Mouse (Mus musculus) neural tube, embryonic 15.5 days (tissue): Measurements from ENCODE around the gene Bmpr2. TPM values are rescaled to one million over a fixed set of nuclear protein-coding genes. Genes with fewer than 3 reads are reported as not detected.

ENCODE experiments used
- ATAC-seq: fragments of 200-750 bp; cut with Nextera tagmentation; 2 replicates; pipeline ENCODE4 v1.8.0; 2017; ENCODE audit warnings: mild to moderate bottlenecking, moderate TSS enrichment, moderate library complexity; ENCODE audit not compliant: low FRiP score
- H3K27ac ChIP-seq: fragments of 300-500 bp; sonication (generic); replicated peaks from 2 replicates; pipeline ENCODE4 v1.5.1; 2015; ENCODE audit warnings: mild to moderate bottlenecking, inconsistent platforms
- H3K27me3 ChIP-seq: fragments of 300-500 bp; sonication (generic); replicated peaks from 2 replicates; pipeline ENCODE4 v1.6.1; 2015; ENCODE audit warnings: inconsistent platforms
- H3K36me3 ChIP-seq: fragments of 300-500 bp; sonication (generic); 2 replicates; pipeline ENCODE4 v1.6.1; 2015; ENCODE audit warnings: inconsistent platforms
- H3K4me1 ChIP-seq: fragments of 300-500 bp; sonication (generic); 2 replicates; pipeline ENCODE4 v1.6.1; 2015; ENCODE audit warnings: inconsistent platforms
- H3K4me2 ChIP-seq: fragments of 300-500 bp; sonication (generic); 2 replicates; pipeline ENCODE4 v1.6.1; 2015; ENCODE audit warnings: inconsistent platforms, mild to moderate bottlenecking, moderate library complexity
- H3K4me3 ChIP-seq: fragments of 300-500 bp; sonication (generic); replicated peaks from 2 replicates; pipeline ENCODE4 v1.5.1; 2015; ENCODE audit warnings: mild to moderate bottlenecking, inconsistent platforms
- H3K9ac ChIP-seq: fragments of 300-500 bp; sonication (generic); replicated peaks from 2 replicates; pipeline ENCODE4 v1.6.1; 2015; ENCODE audit warnings: mild to moderate bottlenecking, inconsistent platforms
- H3K9me3 ChIP-seq: fragments of 300-500 bp; sonication (generic); replicated peaks from 2 replicates; pipeline ENCODE4 v1.6.1; 2016; ENCODE audit warnings: inconsistent platforms
- WGBS: fragments of 180-500 bp; shearing (Covaris S2); methylation state at CpG from one replicate; pipeline ENCODE4 v1.1.7; 2015; ENCODE audit warnings: mixed read lengths; 5-methylcytosine and 5-hydroxymethylcytosine counted together
- polyA plus RNA-seq: library from polyadenylated mRNA; unstranded; fragments of >200 nt; fragmentation: Nextera tagmentation; extraction: Ambion mirVana; gene quantifications from 2 replicates; pipeline ENCODE4 v1.2.1, GENCODE M21; 2015

Gene Bmpr2
- polyA plus RNA-seq, 1 experiment from 2014 or later, result 10.5 TPM

GRCm38 (mm10) chr1:59904630-59905295 lies 141.6 kb downstream of the Bmpr2 start:
- H3K9ac ChIP-seq, result no peak overlapping the region
- no peaks in the 10 kb centered on the region for H3K36me3 ChIP-seq
- no peak overlapping the region for H3K4me2 ChIP-seq
- no peak for ATAC-seq
- 94% methylated on average over 6 of the region's 6 CpGs for WGBS
- no peaks in the 10 kb centered on the region for H3K9me3 ChIP-seq
- H3K27ac ChIP-seq, result no peak overlapping the region
- no peaks in the 10 kb centered on the region for H3K4me1 ChIP-seq
- no peaks in the 10 kb centered on the region for H3K27me3 ChIP-seq
- H3K4me3 ChIP-seq, result no peak overlapping the region

GRCm38 (mm10) chr1:59905916-59906315 lies 142.7 kb downstream of the Bmpr2 start:
- no peak overlapping the region for H3K9ac ChIP-seq
- ATAC-seq, result no peak
- H3K4me2 ChIP-seq, result no peak overlapping the region
- H3K36me3 ChIP-seq, result no peaks in the 10 kb centered on the region
- 93% methylated on average over 2 of the region's 2 CpGs for WGBS
- H3K4me3 ChIP-seq, result no peak overlapping the region
- H3K9me3 ChIP-seq, result no peaks in the 10 kb centered on the region
- no peaks in the 10 kb centered on the region for H3K27me3 ChIP-seq
- no peak overlapping the region for H3K27ac ChIP-seq
- H3K4me1 ChIP-seq, result no peaks in the 10 kb centered on the region

GRCm38 (mm10) chr1:59906819-59907521 lies 143.8 kb downstream of the Bmpr2 start:
- H3K27ac ChIP-seq, result no peak overlapping the region
- H3K9me3 ChIP-seq, result no peaks in the 10 kb centered on the region
- H3K4me3 ChIP-seq, result no peak overlapping the region
- no peak overlapping the region for H3K4me2 ChIP-seq
- no peak for ATAC-seq
- H3K27me3 ChIP-seq, result no peaks in the 10 kb centered on the region
- no peak overlapping the region for H3K9ac ChIP-seq
- H3K4me1 ChIP-seq, result no peaks in the 10 kb centered on the region; the same call in 1 of the 2 replicates
- 83% methylated on average over 13 of the region's 13 CpGs for WGBS
- no peaks in the 10 kb centered on the region for H3K36me3 ChIP-seq

- H3K36me3 ChIP-seq, result no peaks in the 10 kb centered on the region
- no peaks in the 10 kb centered on the region for H3K9me3 ChIP-seq
- no peak for ATAC-seq
- no peaks in the 10 kb centered on the region; the same call in 1 of the 2 replicates for H3K4me1 ChIP-seq
- no peak overlapping the region for H3K27ac ChIP-seq
- no peak overlapping the region for H3K4me2 ChIP-seq
- H3K9ac ChIP-seq, result no peak overlapping the region
- no peak overlapping the region for H3K4me3 ChIP-seq
- H3K27me3 ChIP-seq, result no peaks in the 10 kb centered on the region
- WGBS, result 34% methylated on average over 2 of the region's 2 CpGs
Measured at GRCm38 (mm10) chr1:59907700-59908099, 144.5 kb downstream of the Bmpr2 start.

- no peak for ATAC-seq
- H3K4me1 ChIP-seq, result peaks cover 22% of the 10 kb centered on the region
- 90% methylated on average over 1 of the region's 1 CpGs for WGBS
Measured at GRCm38 (mm10) chr1:59910941-59911340, 147.7 kb downstream of the Bmpr2 start.

GRCm38 (mm10) chr1:59912413-59913157 lies 149.4 kb downstream of the Bmpr2 start, which contains the start of gene Fam117b:
Gene Fam117b (plus strand): TSS chr1:59913006.
- Histone ChIP-seq H3K27me3 (no peaks in the 10 kb centered on the region), H3K36me3 (no peaks in the 10 kb centered on the region), H3K27ac (peak within 1 kb of the TSS; percentile 98), H3K4me2 (peak within 1 kb of the TSS; percentile 72), H3K4me3 (peak within 1 kb of the TSS; percentile 99), H3K9me3 (no peaks in the 10 kb centered on the region), H3K9ac (peak within 1 kb of the TSS; percentile 98), H3K4me1 (peaks cover 30% of the 10 kb centered on the region)
- peak; percentile 96 for ATAC-seq
- WGBS, result under 1% methylated on average over 59 of the region's 72 CpGs

More at GRCm38 (mm10) chr1:59910941-59911340, 147.7 kb downstream of the Bmpr2 start:
- H3K4me3 ChIP-seq, result no peak overlapping the region
- H3K36me3 ChIP-seq, result no peaks in the 10 kb centered on the region
- no peaks in the 10 kb centered on the region for H3K9me3 ChIP-seq
- H3K4me2 ChIP-seq, result no peak overlapping the region
- no peak overlapping the region for H3K9ac ChIP-seq
- H3K27ac ChIP-seq, result no peak overlapping the region
- no peaks in the 10 kb centered on the region for H3K27me3 ChIP-seq

GRCm38 (mm10) chr1:59913195-59913868 lies 150.1 kb downstream of the Bmpr2 start:
- H3K9ac ChIP-seq, result peak overlapping the region; percentile 98
- H3K27me3 ChIP-seq, result no peaks in the 10 kb centered on the region
- peak overlapping the region; percentile 99 for H3K4me3 ChIP-seq
- H3K4me2 ChIP-seq, result peak overlapping the region; percentile 72
- no peaks in the 10 kb centered on the region for H3K36me3 ChIP-seq
- no peaks in the 10 kb centered on the region for H3K9me3 ChIP-seq
- peak overlapping the region; percentile 98 for H3K27ac ChIP-seq
- ATAC-seq, result peak; percentile 71
- peaks cover 30% of the 10 kb centered on the region for H3K4me1 ChIP-seq
- WGBS, result under 1% methylated on average over 66 of the region's 98 CpGs

GRCm38 (mm10) chr1:59913869-59914225 lies 150.6 kb downstream of the Bmpr2 start:
- H3K4me3 ChIP-seq, result peak overlapping the region; percentile 99
- ATAC-seq, result no peak
- H3K4me2 ChIP-seq, result peak overlapping the region; percentile 72
- no peaks in the 10 kb centered on the region for H3K36me3 ChIP-seq
- no peaks in the 10 kb centered on the region for H3K9me3 ChIP-seq
- H3K9ac ChIP-seq, result peak overlapping the region; percentile 98
- no peaks in the 10 kb centered on the region for H3K27me3 ChIP-seq
- WGBS, result 2% methylated on average over 12 of the region's 12 CpGs
- H3K4me1 ChIP-seq, result peaks cover 30% of the 10 kb centered on the region
- H3K27ac ChIP-seq, result peak overlapping the region; percentile 98

GRCm38 (mm10) chr1:59914799-59915198 lies 151.6 kb downstream of the Bmpr2 start:
- Histone ChIP-seq H3K9ac (peak overlapping the region; percentile 98), H3K36me3 (no peaks in the 10 kb centered on the region), H3K4me3 (peak overlapping the region; percentile 99), H3K27me3 (no peaks in the 10 kb centered on the region), H3K4me2 (peak overlapping the region; percentile 72), H3K4me1 (peaks cover 30% of the 10 kb centered on the region), H3K27ac (no peak overlapping the region), H3K9me3 (no peaks in the 10 kb centered on the region)
- WGBS, result 73% methylated on average over 3 of the region's 3 CpGs
- ATAC-seq, result no peak

GRCm38 (mm10) chr1:59915843-59916610 lies 152.8 kb downstream of the Bmpr2 start:
- H3K9ac ChIP-seq, result no peak overlapping the region
- ATAC-seq, result no peak
- H3K27ac ChIP-seq, result no peak overlapping the region
- H3K9me3 ChIP-seq, result no peaks in the 10 kb centered on the region
- no peaks in the 10 kb centered on the region for H3K27me3 ChIP-seq
- peaks cover 30% of the 10 kb centered on the region for H3K4me1 ChIP-seq
- 73% methylated on average over 10 of the region's 10 CpGs for WGBS
- 0 out of 2 replicates have a peak overlapping the region, but pooled peaks have one; percentile 4 for H3K4me3 ChIP-seq
- H3K4me2 ChIP-seq, result peak overlapping the region; percentile 72
- no peaks in the 10 kb centered on the region for H3K36me3 ChIP-seq

GRCm38 (mm10) chr1:59917401-59917800 lies 154.2 kb downstream of the Bmpr2 start:
- no peak overlapping the region for H3K9ac ChIP-seq
- no peak overlapping the region for H3K4me3 ChIP-seq
- H3K4me2 ChIP-seq, result no peak overlapping the region
- H3K4me1 ChIP-seq, result peaks cover 30% of the 10 kb centered on the region
- no peaks in the 10 kb centered on the region for H3K9me3 ChIP-seq
- no peak overlapping the region for H3K27ac ChIP-seq
- no peaks in the 10 kb centered on the region for H3K27me3 ChIP-seq
- ATAC-seq, result no peak
- 55% methylated on average over 3 of the region's 3 CpGs for WGBS
- H3K36me3 ChIP-seq, result no peaks in the 10 kb centered on the region
